Comparison of ENCODE assay signal across 11 mouse cellular contexts in the genomic region with DNA sequence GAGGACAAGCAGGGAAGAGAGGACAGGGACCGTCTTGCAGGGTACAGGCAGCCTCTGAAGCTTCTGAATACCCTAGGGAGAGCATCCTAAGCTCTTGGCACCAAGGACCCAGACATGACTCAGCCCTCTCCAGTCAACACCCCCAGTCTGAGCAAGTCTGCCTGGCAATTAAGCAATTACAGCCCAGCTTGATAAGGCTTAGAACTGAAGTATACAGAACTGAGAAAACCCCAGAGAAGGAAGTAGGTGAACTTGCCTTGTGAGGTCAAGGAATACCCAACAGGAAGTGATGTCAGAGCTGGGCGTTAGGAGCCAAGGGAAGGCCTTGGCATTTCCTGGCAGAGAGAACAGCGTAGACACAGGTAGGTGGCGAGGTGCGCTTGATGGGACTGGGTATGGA.
DNase-seq lines count a peak whose midpoint lies in the region.
"Had no signal": no experiment of that assay in that cellular context is flagged by ENCODE, and none has a peak within 500 bp of the region (broad histone marks: within the 10 kb centered on the region; RNA-seq: fewer than 3 reads in every experiment).

No protein-coding gene starts in this region.

- DNase-seq in heart, adult 8-10 months (ENCODE audit: low spot score), result peak; percentile 31
- no peak for DNase-seq in heart, embryonic 10.5 days (ENCODE audit: low spot score)
- peak; percentile 77 for DNase-seq in 416B (ENCODE audit: low read depth)
- peak; percentile 85 for DNase-seq in brain, adult 2 months (ENCODE audit: low read depth, low spot score)
- DNase-seq in lung, postnatal 10 days, result peak; percentile 29
- DNase-seq in layer of hippocampus, adult 9-11 months, result no peak
- DNase-seq in layer of hippocampus, postnatal 14 days (ENCODE audit: low spot score in 2 of 2), result no peak
- no peak for DNase-seq in kidney, adult 18-20 months

- WGBS in heart, embryonic 10.5 days, result 80% methylated on average over 5 of the region's 5 CpGs

- no peak overlapping the region for H3K27ac ChIP-seq in heart, embryonic 10.5 days
- H3K27ac ChIP-seq: heart, embryonic 13.5 days; limb, embryonic 12.5 days; midbrain, embryonic 10.5 days had no signal

- H3K4me3 ChIP-seq in heart, embryonic 10.5 days, result no peak overlapping the region
- H3K4me3 ChIP-seq: heart, embryonic 13.5 days; limb, embryonic 12.5 days; midbrain, embryonic 10.5 days had no signal

- H3K4me1 ChIP-seq in heart, embryonic 10.5 days, result peaks cover 23% of the 10 kb centered on the region; the same call in 1 of the 2 replicates

- no peaks in the 10 kb centered on the region for H3K36me3 ChIP-seq in heart, embryonic 10.5 days
- H3K36me3 ChIP-seq: heart, embryonic 13.5 days; limb, embryonic 12.5 days; midbrain, embryonic 10.5 days had no signal

- H3K9me3 ChIP-seq in heart, embryonic 10.5 days, result no peaks in the 10 kb centered on the region
- H3K9me3 ChIP-seq: limb, embryonic 12.5 days had no signal

- peaks cover 9% of the 10 kb centered on the region; the same call in 1 of the 2 replicates for H3K27me3 ChIP-seq in heart, embryonic 10.5 days (ENCODE audit: insufficient read depth, poor library complexity, severe bottlenecking)
- H3K27me3 ChIP-seq: limb, embryonic 12.5 days had no signal

Comparison
In these comparisons a context has a peak if more than half of its experiments do, and no peak if none do; other contexts are left out.
1. DNase-seq: peak in heart, adult 8-10 months (single experiment), 416B (single experiment), brain, adult 2 months (single experiment) and lung, postnatal 10 days (single experiment); none in heart, embryonic 10.5 days (single experiment), layer of hippocampus, adult 9-11 months (single experiment), layer of hippocampus, postnatal 14 days (0 of 2) and kidney, adult 18-20 months (single experiment).